Mouse (Mus musculus) megakaryocyte, embryonic 14.5 days (primary cell): Measurements from ENCODE around the gene Sema6d.

Experiments
- FLI1 ChIP-seq: IDR thresholded peaks from 2 replicates; pipeline ENCODE4 v1.6.1; 2012; ENCODE audit warnings: low read length, inconsistent platforms, mixed read lengths
- GATA1 ChIP-seq: IDR thresholded peaks from 3 replicates; pipeline ENCODE4 v1.6.1; 2012; ENCODE audit warnings: mixed read lengths, low read length, inconsistent platforms, borderline replicate concordance

DNA sequence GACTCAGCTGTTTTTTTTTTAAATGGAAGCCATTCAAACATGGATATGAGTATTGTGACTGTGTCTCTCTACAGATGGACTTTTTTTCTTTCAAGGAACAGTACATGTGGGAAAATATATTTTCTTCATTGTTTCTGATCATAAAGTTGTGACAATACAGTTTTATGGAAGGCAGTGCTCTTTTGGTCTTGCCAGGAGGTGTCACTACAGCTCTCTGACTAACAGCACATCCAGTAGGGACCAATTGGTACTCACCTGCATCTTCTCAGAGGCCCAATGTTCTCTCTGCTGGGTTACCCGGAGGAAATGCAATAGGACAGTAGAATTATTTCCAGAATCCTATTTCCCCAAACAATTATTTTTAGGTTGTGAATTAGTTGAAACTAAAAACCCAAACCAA is 9.9 kb downstream of the Sema6d start:
- TF ChIP-seq FLI1 (no peak), GATA1 (no peak)
